Mouse (Mus musculus) lung, adult 2 months (tissue): Measurements from ENCODE around the gene Sp7. TPM values are rescaled to one million over a fixed set of nuclear protein-coding genes. Genes with fewer than 3 reads are reported as not detected.

Experiments used
- DNase-seq: peaks from one replicate; pipeline ENCODE4 v3.0.0; 2022
- H3K4me1 ChIP-seq: fragments of 200-500 bp; 2 replicates; pipeline ENCODE4 v1.6.1; 2011; ENCODE audit warnings: low read length; ENCODE audit not compliant: control insufficient read depth, insufficient read depth
- H3K4me3 ChIP-seq: fragments of 200-500 bp; replicated peaks from 2 replicates; pipeline ENCODE3; 2011; ENCODE audit warnings: low read depth, mild to moderate bottlenecking, control low read depth, low read length; ENCODE audit errors: extremely low read depth
- CTCF ChIP-seq: fragments of 200-500 bp; IDR thresholded peaks from 2 replicates; pipeline ENCODE4 v1.5.1; 2011; ENCODE audit warnings: mild to moderate bottlenecking, low read length, control low read depth; ENCODE audit not compliant: insufficient read depth
- POLR2A ChIP-seq: fragments of 200-500 bp; IDR thresholded peaks from 2 replicates; pipeline ENCODE4 v1.6.1; 2011; ENCODE audit warnings: low read depth, mild to moderate bottlenecking, control low read depth, low read length, borderline replicate concordance; ENCODE audit errors: extremely low read depth
- WGBS: fragments of 180-500 bp; shearing (Covaris S2); methylation state at CpG from one replicate; pipeline ENCODE4 v1.1.7; 2018; 5-methylcytosine and 5-hydroxymethylcytosine counted together
- polyA plus RNA-seq: library from polyadenylated mRNA; depleted of rRNA; stranded (reverse); fragments of >200 nt; gene quantifications from 2 replicates; pipeline ENCODE4 v1.2.3, GENCODE M21; 2012

The Sp7 gene
- polyA plus RNA-seq, 1 experiment, result 0.05 TPM

- Histone ChIP-seq H3K4me3 (peak within 1 kb of the TSS; percentile 81), H3K4me1 (peaks cover 13% of the 10 kb centered on the region)
- TF ChIP-seq POLR2A (peak; percentile 100), CTCF (no peak)
- DNase-seq, result peak; percentile 97
- under 1% methylated on average over 38 of the region's 38 CpGs for WGBS
Observed at GRCm38 (mm10) chr15:102405489-102406195, 38.7 kb upstream of the Sp7 start, which contains the start of gene Sp1. Sp1 (plus strand) TSS chr15:102406143.

GRCm38 (mm10) chr15:102404608-102405488 is 37.9 kb upstream of the Sp7 start:
- H3K4me3 ChIP-seq, result peak overlapping the region; percentile 76
- 14% methylated on average over 34 of the region's 34 CpGs for WGBS
- TF ChIP-seq CTCF, result 0 out of 2 replicates have a peak, but pooled peaks have one; percentile 1
- no peak for TF ChIP-seq POLR2A

GRCm38 (mm10) chr15:102402210-102402609 is 35.2 kb upstream of the Sp7 start:
- H3K4me3 ChIP-seq, result no peak overlapping the region
- no peak for TF ChIP-seq POLR2A
- no peak for TF ChIP-seq CTCF
- 91% methylated on average over 3 of the region's 3 CpGs for WGBS
- peaks cover 5% of the 10 kb centered on the region for H3K4me1 ChIP-seq
- no peak for DNase-seq

More at GRCm38 (mm10) chr15:102404608-102405488, 37.9 kb upstream of the Sp7 start:
- DNase-seq, result no peak
- peaks cover 13% of the 10 kb centered on the region for H3K4me1 ChIP-seq

- Histone ChIP-seq H3K4me1 (peaks cover 5% of the 10 kb centered on the region), H3K4me3 (no peak overlapping the region)
- TF ChIP-seq CTCF, result no peak
- no peak for TF ChIP-seq POLR2A
- DNase-seq, result no peak
- 76% methylated on average over 2 of the region's 2 CpGs for WGBS
Observed at GRCm38 (mm10) chr15:102401278-102401677, 34.3 kb upstream of the Sp7 start.

GRCm38 (mm10) chr15:102400476-102401045 is 33.6 kb upstream of the Sp7 start:
- no peak for TF ChIP-seq CTCF
- no peak for TF ChIP-seq POLR2A
- DNase-seq, result no peak
- peaks cover 5% of the 10 kb centered on the region for H3K4me1 ChIP-seq
- H3K4me3 ChIP-seq, result no peak overlapping the region
- 79% methylated on average over 10 of the region's 10 CpGs for WGBS

- 1% methylated on average over 34 of the region's 34 CpGs for WGBS
- Histone ChIP-seq H3K4me3 (peak overlapping the region; percentile 69), H3K4me1 (peaks cover 5% of the 10 kb centered on the region)
- peak; percentile 91 for DNase-seq
- TF ChIP-seq POLR2A (peak; percentile 95), CTCF (no peak)
Observed at GRCm38 (mm10) chr15:102399229-102400221, 32.5 kb upstream of the Sp7 start.

- 38% methylated on average over 5 of the region's 5 CpGs for WGBS
- H3K4me3 ChIP-seq, result no peak overlapping the region
- DNase-seq, result no peak
- no peak for TF ChIP-seq POLR2A
- TF ChIP-seq CTCF, result no peak
- peaks cover 7% of the 10 kb centered on the region for H3K4me1 ChIP-seq
Observed at GRCm38 (mm10) chr15:102398629-102399028, 31.6 kb upstream of the Sp7 start.

- 43% methylated on average over 3 of the region's 3 CpGs for WGBS
- Histone ChIP-seq H3K4me1 (peaks cover 10% of the 10 kb centered on the region; the same call in 1 of the 2 replicates), H3K4me3 (no peak overlapping the region)
- DNase-seq, result no peak
- TF ChIP-seq CTCF (no peak), POLR2A (no peak)
Observed at GRCm38 (mm10) chr15:102395061-102395460, 28.1 kb upstream of the Sp7 start.
